Mouse (Mus musculus): ENCODE results near the gene Kcng3.
A peak's percentile ranks its signal among the peaks of the same experiment; 100 is the strongest.

The Kcng3 gene

GRCm38 (mm10) chr17:83555836-83556235, 75.9 kb downstream of the Kcng3 start:
- DNase-seq (ENCODE audit: low read depth, low spot score): no peak

- DNase-seq (ENCODE audit: low read depth, low spot score): peak; percentile 33
Observed at GRCm38 (mm10) chr17:83554997-83555396, 76.7 kb downstream of the Kcng3 start.

DNA sequence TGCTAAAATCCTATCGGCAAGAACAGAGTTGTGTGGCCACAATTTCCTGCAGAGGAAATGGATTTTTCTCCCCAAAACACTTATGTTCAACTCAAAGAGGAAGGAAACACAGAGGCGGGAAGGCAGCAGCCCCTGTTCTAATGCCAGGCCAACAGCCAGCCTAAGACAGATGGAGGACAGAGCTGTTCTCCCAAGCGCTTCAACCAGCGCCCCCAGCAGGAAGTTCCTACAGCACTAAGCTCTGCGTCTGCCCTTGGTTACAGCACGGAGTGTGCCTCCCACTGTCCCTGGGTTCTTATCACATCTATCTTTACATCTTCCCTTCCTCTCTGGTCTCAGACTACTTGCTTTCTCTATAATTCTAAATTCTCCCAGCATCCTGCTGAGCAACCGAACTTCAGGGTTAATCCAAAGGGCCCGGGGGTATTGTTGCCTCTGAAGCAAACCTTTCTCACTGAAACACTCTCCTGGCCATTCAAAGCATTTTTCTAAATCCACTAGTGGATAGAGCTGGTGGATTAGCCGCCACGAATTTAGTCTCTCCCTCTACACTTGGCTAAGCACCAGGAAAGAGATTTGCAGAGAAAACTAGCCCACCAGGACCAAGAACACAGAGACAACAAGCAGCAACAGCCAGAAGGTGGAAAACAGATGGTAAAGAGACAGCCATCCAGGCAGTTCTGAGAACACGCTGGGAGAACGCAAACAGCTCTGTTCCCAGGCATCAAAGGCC, 83.0 kb downstream of the Kcng3 start:
- peak; percentile 36 for DNase-seq (ENCODE audit: low read depth, low spot score)

- DNase-seq (ENCODE audit: low read depth, low spot score): peak; percentile 48
Observed at GRCm38 (mm10) chr17:83547145-83547544, 84.5 kb downstream of the Kcng3 start.

DNA sequence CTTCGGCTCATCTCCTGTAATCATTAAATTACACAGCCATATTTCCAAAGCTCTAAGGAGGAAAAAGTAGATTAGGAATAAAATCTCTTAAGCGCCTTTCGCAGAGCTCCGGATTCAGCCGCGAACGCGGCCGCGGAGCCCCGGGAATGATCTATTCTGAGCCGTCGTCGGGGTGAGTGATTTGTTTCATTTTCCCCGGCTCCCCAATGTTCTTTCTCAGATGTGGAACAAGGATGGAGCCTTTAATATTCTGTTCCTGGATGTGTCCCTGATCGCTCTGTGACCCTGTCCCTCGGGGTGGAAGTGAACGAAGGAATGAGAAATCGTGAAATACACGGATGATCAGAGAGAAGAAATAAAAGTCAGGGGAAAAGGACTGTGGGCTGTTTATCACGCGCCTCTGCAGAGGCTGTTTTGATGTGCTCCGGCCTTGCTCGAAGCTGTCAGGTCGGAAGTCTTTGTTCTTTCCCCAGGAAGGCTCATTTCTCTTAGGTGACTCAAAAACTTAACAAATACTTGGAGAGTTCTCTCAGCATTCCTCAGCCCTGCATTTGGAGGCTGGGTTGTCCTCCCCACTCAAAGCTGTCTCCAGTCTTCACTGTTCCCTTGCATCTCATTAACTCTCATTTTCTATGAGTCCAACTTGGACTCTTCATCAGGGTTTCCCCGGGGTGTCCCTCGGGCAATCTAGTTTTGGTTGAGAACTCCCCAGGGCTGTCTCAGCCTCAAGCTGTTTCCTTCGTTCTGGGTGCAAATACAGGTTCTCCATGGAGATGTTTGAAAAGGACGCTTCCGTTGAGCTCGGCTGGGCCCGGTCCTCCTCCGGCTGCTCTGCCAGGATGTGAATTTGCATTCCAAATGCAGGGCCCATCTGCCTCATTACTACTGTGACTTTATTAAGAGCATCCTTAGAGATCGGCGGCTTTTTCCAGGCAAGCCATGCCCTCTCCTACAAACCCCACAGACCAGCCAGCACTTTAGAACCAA, 85.6 kb downstream of the Kcng3 start:
- no peak for DNase-seq (ENCODE audit: low read depth, low spot score)

GRCm38 (mm10) chr17:83545259-83545658, 86.4 kb downstream of the Kcng3 start:
- DNase-seq (ENCODE audit: low read depth, low spot score): no peak

DNA sequence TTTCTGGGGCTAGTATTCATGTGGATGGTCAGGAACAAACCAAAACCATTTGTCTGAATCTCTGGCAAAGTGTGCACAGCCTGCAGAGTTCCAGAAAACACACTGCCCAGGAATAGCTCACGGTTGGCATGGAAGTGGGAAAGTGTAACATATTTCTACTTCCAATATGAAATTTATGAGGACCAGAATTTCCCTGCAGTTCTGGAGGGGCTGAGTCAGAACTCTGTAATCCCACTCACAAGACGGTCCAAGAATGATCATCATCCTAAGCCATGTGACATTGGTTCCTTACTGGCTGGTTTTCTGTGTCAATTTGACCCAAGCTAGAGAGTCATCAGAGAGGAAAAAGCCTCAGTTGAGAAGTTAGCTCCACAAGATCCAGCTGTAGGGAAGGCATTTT, 89.3 kb downstream of the Kcng3 start:
- no peak for DNase-seq (ENCODE audit: low read depth, low spot score)

GRCm38 (mm10) chr17:83539262-83540037, 92.2 kb downstream of the Kcng3 start:
- DNase-seq (ENCODE audit: low read depth, low spot score): no peak

DNA sequence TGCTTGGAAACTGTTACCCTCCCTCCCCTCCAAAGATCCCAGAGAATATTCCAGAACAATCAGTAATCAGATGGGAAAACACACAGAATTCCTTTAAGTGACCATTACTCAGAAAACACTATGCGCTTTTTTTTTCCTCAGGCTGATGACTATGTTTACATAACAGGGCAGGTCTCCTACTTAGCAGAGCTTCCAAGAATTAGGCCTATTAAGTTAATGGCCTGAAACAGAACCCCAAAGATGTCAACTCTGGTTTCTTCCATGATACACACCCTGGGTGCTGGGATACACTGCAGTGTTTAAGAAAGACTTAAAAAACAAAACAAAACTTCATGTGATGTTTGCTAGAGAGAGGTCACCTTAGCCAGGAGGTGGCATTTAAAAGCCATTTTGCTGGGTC, 93.0 kb downstream of the Kcng3 start:
- DNase-seq (ENCODE audit: low read depth, low spot score): no peak

GRCm38 (mm10) chr17:83538141-83538540, 93.6 kb downstream of the Kcng3 start:
- no peak for DNase-seq (ENCODE audit: low read depth, low spot score)

Measured in ES-CJ7 (cell line).